Mouse (Mus musculus) heart, postnatal 4 days (tissue): ENCODE measurements around the gene Atp7a. TPM values are rescaled to one million over a fixed set of nuclear protein-coding genes. Genes with fewer than 3 reads are reported as not detected.

Source experiments
- DNase-seq: peaks from one replicate; pipeline ENCODE4 v3.0.0; 2021
- total RNA-seq, 2 experiments: library from RNA; stranded (reverse); gene quantifications; 2 replicates each; pipeline ENCODE4 v1.2.3; 2021

Atp7a gene
- total RNA-seq, 2 experiments from 2014 or later, result 13.1 to 15.0 TPM

- DNase-seq, result no peak
Observed at GRCm38 (mm10) chrX:106082518-106082917, 55.4 kb downstream of the Atp7a start.

GRCm38 (mm10) chrX:106085132-106085531, 58.1 kb downstream of the Atp7a start:
- DNase-seq, result no peak

- no peak for DNase-seq
Observed at GRCm38 (mm10) chrX:106085564-106085963, 58.5 kb downstream of the Atp7a start.

GRCm38 (mm10) chrX:106092939-106093338, 65.9 kb downstream of the Atp7a start:
- DNase-seq, result peak; percentile 10

DNA sequence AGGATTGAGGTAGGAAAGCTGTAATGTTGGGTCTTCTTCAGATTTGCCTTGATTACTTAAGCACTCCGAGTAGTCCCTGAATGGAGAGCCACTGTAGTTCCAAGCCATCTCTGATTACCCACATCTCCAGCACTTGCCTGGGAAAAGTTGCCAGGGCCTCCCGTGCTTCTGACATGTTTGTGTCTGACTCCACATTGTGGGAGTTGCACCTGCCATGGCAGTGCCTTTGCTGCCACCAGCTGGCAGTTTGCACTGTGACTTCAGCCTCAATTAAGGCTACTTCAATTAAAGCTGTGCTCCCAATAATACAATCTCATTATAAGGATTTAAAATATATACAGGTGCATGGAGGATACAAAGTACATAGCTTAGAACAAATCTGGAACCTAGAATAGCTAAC, 78.4 kb downstream of the Atp7a start:
- peak; percentile 57 for DNase-seq

GRCm38 (mm10) chrX:106113881-106114280, 86.8 kb downstream of the Atp7a start:
- no peak for DNase-seq

DNA sequence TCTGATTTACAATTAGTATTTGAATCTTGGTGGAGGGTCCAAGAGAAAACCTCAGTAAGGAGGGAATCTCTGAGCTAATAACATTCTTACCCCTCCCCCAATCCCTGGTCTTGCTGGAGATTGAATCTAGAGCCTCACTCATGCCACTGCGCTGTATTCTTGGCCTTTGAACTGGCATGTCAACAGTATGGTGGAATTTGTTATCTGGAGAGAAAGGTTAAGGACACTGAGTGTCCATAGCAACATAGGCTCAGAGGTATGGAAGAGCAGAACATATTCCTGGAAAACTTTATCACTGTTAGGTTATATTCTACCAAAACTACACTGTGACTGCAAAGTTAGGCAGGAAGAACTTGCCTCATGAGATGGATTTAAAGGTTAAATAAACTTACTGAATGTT, 87.6 kb downstream of the Atp7a start:
- DNase-seq, result no peak

GRCm38 (mm10) chrX:106122823-106123222, 95.7 kb downstream of the Atp7a start:
- DNase-seq, result no peak

GRCm38 (mm10) chrX:106128283-106128682, 101.2 kb downstream of the Atp7a start:
- no peak for DNase-seq

- no peak for DNase-seq
Observed at GRCm38 (mm10) chrX:106129877-106130276, 102.8 kb downstream of the Atp7a start.

DNA sequence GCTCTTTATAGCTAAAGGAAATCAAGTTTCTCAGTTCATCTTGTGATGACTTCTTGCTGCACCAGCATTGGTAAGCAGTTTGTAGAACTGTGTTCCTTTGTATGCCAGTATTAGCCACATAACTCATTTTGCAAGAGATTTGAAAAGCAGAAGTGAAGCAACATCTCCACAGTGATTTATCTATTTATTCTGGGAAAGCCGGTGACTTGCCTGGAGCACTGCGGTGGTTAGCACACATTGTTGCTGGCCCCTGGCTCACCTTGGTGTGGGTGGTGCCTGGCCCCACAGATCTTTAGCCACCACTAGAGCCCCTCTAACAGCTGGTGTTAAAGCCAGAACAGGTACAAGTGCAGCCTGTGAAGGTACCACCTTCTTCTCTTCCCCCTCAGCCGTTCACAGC, 107.8 kb downstream of the Atp7a start:
- no peak for DNase-seq

- no peak for DNase-seq
Observed at GRCm38 (mm10) chrX:106135484-106135883, 108.4 kb downstream of the Atp7a start.

DNA sequence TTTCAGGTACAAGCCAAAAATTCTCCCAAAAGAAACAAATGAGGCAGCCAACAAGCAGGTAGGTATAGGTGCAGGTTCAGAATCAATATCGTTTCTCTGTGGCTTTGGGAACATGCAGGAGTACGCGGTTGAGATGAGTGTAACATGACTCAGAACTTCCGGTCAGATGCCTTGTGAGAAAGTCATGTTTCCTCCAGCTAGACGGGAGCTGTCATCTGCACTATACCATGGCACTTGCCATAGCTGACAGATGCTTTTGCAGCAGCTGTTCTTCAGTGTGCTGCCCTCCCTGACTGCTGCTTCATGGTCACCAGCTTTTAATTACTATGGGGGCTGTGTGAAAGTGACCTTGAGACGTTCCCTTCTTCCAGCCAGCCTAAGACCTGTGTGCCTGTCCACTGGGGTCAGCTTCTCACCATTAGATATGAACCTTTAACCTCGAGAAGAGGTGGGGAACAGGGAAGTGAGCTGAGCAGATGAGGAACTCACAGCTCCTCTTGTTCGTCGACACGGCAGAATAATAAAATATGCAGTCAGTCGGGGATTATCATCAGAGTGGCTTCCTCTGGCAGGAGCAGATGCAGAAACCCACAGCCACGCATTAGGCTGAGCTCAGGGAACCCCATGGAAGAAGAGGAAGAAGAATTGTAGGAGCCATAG, 109.0 kb downstream of the Atp7a start:
- no peak for DNase-seq

DNA sequence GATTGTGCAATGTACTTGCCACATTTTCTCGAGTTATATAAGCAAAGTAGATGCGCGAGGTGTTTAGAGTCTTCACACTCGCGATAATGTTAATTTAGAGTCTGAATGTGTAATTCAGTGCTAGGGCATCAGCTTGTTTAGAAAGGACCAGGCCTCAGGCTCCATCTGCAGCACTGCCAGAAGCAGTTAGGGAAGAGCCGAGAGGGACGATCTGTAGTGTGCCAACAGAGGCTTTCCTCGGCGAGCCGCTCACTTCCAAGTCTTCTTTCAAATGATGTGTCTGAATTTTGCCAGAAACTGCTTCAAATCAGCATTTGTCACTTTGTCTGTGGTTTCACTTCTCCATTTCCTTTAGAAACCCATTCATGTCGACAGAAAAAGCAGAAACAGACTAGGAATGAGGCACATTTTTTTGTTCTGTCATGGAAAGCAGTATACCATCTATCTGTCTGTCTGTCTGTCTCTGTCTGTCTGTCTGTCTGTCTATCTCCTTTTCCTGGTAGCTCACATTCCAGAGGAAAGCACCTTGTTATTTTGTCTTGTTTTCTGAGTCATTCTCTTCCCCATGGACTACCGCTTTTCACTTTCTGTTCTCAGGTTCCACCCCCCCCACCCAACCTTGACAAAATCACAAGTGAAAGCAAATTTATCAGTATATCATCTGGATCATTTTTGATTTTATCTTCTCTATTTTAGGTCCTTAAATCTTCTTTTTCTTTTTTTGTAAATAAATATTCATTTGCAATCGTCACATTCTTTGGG, 112.4 kb downstream of the Atp7a start:
- no peak for DNase-seq

GRCm38 (mm10) chrX:106142936-106143335, 115.9 kb downstream of the Atp7a start, which contains the start of gene Tlr13:
Gene Tlr13 (plus strand): TSS chrX:106143204.
- DNase-seq, result no peak

- DNase-seq, result no peak
Observed at GRCm38 (mm10) chrX:106148185-106148584, 121.1 kb downstream of the Atp7a start.

DNA sequence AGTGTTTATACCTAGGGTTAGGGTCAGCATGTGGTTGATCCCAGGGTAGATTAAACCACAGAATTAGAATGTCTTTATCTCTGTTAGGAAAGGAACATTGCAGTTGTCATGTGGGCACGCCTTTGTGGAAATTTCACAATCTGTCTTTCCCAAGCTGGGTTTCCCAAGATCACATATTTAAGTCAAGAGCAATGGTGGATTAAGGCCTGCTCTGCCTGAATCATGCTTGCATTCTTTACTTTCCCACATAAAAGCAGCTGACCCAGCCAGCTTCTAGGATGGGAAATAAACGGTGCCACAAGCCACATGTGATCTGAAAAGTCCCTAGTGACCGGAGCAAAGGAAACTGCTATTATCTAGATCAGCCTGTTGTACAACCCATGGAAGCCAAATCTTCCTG, 122.4 kb downstream of the Atp7a start:
- no peak for DNase-seq

GRCm38 (mm10) chrX:106154180-106154586, 127.1 kb downstream of the Atp7a start:
- DNase-seq, result no peak

DNA sequence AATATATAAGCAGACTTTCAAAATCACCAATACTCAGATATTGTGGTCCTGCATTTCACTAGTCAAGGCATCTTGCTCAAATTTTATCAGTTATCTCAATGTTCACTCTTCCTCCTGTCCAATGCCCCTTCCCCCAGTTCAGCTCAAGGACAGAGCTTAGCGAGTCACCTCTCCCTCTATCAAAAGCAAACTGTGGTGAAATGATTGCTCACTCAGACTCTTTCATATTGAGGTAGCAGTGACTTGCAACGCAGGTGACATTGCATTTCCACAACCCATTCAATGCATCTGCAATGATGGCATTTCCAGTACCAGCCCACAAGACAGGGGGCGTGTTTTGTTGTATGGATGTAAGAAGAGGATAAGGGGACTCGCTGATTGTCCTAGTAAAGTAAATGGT, 128.8 kb downstream of the Atp7a start:
- no peak for DNase-seq

DNA sequence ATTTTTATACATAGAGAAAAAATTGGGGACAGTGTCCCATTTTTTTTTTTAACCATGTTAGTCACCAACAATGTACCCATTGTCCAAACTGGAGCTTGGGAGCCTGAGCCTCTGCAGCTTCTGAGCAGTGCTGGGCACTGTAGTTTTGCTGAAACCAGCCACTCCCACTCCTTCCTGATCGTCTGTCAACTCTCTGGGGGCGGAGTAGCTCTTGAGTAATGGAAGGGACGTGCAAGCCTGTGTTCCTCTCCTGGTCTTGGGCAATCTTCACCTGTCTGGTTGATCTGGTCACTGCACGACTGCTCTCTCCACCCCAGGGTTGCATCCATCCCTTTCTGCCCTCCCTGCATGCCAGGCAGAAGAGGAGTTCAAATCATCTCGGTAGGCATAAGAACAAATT, 136.9 kb downstream of the Atp7a start:
- no peak for DNase-seq

GRCm38 (mm10) chrX:106164555-106164954, 137.5 kb downstream of the Atp7a start:
- DNase-seq, result no peak

DNA sequence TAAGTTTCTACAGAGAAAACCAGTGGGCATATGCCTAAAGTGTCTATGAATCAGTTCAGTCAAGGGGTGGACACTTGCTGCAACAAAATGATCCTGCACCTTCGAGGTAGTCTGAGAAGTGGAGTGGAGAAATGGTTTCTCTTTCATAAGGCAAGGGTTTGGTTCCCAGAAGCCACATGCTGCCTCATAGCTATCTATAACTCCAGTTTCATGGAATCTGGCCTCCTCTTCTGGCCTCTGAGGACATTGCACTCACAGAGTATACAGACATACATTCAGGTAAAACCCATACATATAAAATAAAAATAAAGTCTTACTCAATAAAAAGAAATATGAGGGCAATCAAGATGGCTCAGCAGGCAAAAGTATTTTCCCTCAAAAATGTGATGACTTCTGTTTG, 138.0 kb downstream of the Atp7a start:
- no peak for DNase-seq

GRCm38 (mm10) chrX:106171106-106171852, 144.2 kb downstream of the Atp7a start:
- peak; percentile 80 for DNase-seq

DNA sequence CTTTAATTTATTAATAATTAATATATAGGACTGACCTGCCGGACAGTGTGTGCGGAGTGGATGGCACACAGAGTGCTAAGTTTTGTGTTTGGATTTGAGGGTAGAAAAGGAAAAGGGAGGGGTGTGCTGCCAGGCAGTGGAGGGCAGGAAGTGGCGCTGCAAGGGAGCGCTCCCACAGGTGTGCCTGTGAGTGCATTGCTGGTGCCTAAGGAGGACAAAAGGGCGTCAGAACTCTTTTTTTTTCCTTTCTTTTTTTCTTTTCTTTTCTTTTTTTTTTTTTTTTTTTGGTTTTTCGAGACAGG, 144.7 kb downstream of the Atp7a start:
- no peak for DNase-seq
